ENCODE assay signal across 22 mouse cellular contexts in genomic region chr8:46232798-46233197, GRCm38 (mm10). TPM values are rescaled to one million over a fixed set of nuclear protein-coding genes. Genes with fewer than 3 reads are reported as not detected.
A peak's percentile ranks its signal among the peaks of the same experiment; 100 is the strongest.
DNase-seq lines count a peak whose midpoint lies in the region; ATAC-seq lines count a peak whose summit lies in the region.
"Had no signal": no experiment of that assay in that cellular context is flagged by ENCODE, and none has a peak within 500 bp of the region (broad histone marks: within the 10 kb centered on the region; RNA-seq: fewer than 3 reads in every experiment).

No protein-coding gene starts in this region.

- no peaks in the 10 kb centered on the region for H3K27me3 ChIP-seq in forebrain, embryonic 16.5 days (replicated peaks; ENCODE audit: control insufficient read depth, insufficient read depth, low read length)
- peaks cover 6% of the 10 kb centered on the region; the same call in 1 of the 2 replicates for H3K27me3 ChIP-seq in forebrain, embryonic 12.5 days
- no peaks in the 10 kb centered on the region for H3K27me3 ChIP-seq in heart, embryonic 11.5 days (ENCODE audit: control insufficient read depth, insufficient read depth, low read length)
- H3K27me3 ChIP-seq: embryonic facial prominence, embryonic 12.5 days; heart, embryonic 15.5 days had no signal

- H3K4me1 ChIP-seq in forebrain, embryonic 16.5 days (replicated peaks; ENCODE audit: control insufficient read depth, insufficient read depth, low read length): no peaks in the 10 kb centered on the region
- H3K4me1 ChIP-seq in forebrain, embryonic 12.5 days: no peaks in the 10 kb centered on the region
- H3K4me1 ChIP-seq in heart, embryonic 11.5 days (ENCODE audit: control insufficient read depth, insufficient read depth, low read length): peaks cover 9% of the 10 kb centered on the region
- H3K4me1 ChIP-seq: embryonic facial prominence, embryonic 12.5 days; hindbrain, embryonic 12.5 days had no signal

- H3K4me3 ChIP-seq in forebrain, embryonic 16.5 days (replicated peaks; ENCODE audit: low read length): no peak overlapping the region
- no peak overlapping the region for H3K4me3 ChIP-seq in forebrain, embryonic 12.5 days (replicated peaks)
- no peak overlapping the region for H3K4me3 ChIP-seq in heart, embryonic 11.5 days (ENCODE audit: low read depth, low read length)
- H3K4me3 ChIP-seq: embryonic facial prominence, embryonic 12.5 days; heart, embryonic 10.5 days; heart, embryonic 15.5 days; hindbrain, embryonic 12.5 days had no signal

- H3K27ac ChIP-seq in forebrain, embryonic 16.5 days (ENCODE audit: low read length): no peak overlapping the region
- no peak overlapping the region for H3K27ac ChIP-seq in forebrain, embryonic 12.5 days
- H3K27ac ChIP-seq in heart, embryonic 11.5 days (ENCODE audit: low read depth, low read length): no peak overlapping the region
- H3K27ac ChIP-seq: embryonic facial prominence, embryonic 12.5 days; heart, embryonic 10.5 days; heart, embryonic 15.5 days; hindbrain, embryonic 12.5 days had no signal

- DNase-seq in heart, adult 9 months (ENCODE audit: low spot score in 2 of 2): no peak
- peak; percentile 35 to 50 for DNase-seq in left cerebral cortex, postnatal 10 days (ENCODE audit: extremely low spot score in 1 of 2, low spot score in 2 of 2)
- no peak for DNase-seq in left cerebral cortex, postnatal 4 days
- peak; percentile 28 for DNase-seq in right cerebral cortex, postnatal 14 days
- no peak for DNase-seq in right cerebral cortex, postnatal 25 days
- DNase-seq: adrenal gland, adult 8-10 months; adrenal gland, postnatal 36 days; B cell, adult 2 months; cerebellum, adult 11-12 months; cerebellum, adult 9-10 months; cerebellum, postnatal 25 days; gastrocnemius, postnatal 25 days had no signal

- H3K9me3 ChIP-seq in forebrain, embryonic 16.5 days (ENCODE audit: control insufficient read depth, low read length): no peaks in the 10 kb centered on the region
- no peaks in the 10 kb centered on the region for H3K9me3 ChIP-seq in forebrain, embryonic 12.5 days
- H3K9me3 ChIP-seq in heart, embryonic 11.5 days (replicated peaks; ENCODE audit: control insufficient read depth, low read length): no peaks in the 10 kb centered on the region
- H3K9me3 ChIP-seq: embryonic facial prominence, embryonic 12.5 days; G1E; heart, embryonic 10.5 days; heart, embryonic 15.5 days; hindbrain, embryonic 12.5 days had no signal

- no peaks in the 10 kb centered on the region for H3K36me3 ChIP-seq in forebrain, embryonic 16.5 days (ENCODE audit: control insufficient read depth, insufficient read depth)
- H3K36me3 ChIP-seq in forebrain, embryonic 12.5 days (replicated peaks): no peaks in the 10 kb centered on the region
- no peaks in the 10 kb centered on the region for H3K36me3 ChIP-seq in heart, embryonic 11.5 days (ENCODE audit: control insufficient read depth, insufficient read depth, low read length)
- H3K36me3 ChIP-seq: embryonic facial prominence, embryonic 12.5 days; G1E; heart, embryonic 10.5 days; heart, embryonic 15.5 days; hindbrain, embryonic 12.5 days had no signal

- ATAC-seq in forebrain, embryonic 16.5 days: peak; percentile 36; the same call in 1 of the 2 replicates
- no peak for ATAC-seq in forebrain, embryonic 12.5 days (ENCODE audit: low FRiP score)
- no peak for ATAC-seq in heart, embryonic 11.5 days (replicated peaks; ENCODE audit: insufficient number of reproducible peaks, low FRiP score, low TSS enrichment)
- ATAC-seq: CD4-positive, CD25-positive, alpha-beta regulatory T cell, adult 4 months; intestine, embryonic 16.5 days had no signal

- H3K4me2 ChIP-seq in forebrain, embryonic 16.5 days (ENCODE audit: low read length): no peak overlapping the region
- H3K4me2 ChIP-seq in forebrain, embryonic 12.5 days: no peak overlapping the region
- no peak overlapping the region for H3K4me2 ChIP-seq in heart, embryonic 11.5 days
- H3K4me2 ChIP-seq: embryonic facial prominence, embryonic 12.5 days; heart, embryonic 15.5 days; hindbrain, embryonic 12.5 days had no signal

- 45% methylated on average over 8 of the region's 8 CpGs for WGBS in forebrain, embryonic 16.5 days
- 61% methylated on average over 8 of the region's 8 CpGs for WGBS in forebrain, embryonic 12.5 days
- 56% methylated on average over 8 of the region's 8 CpGs for WGBS in heart, embryonic 11.5 days (ENCODE audit: insufficient replicate concordance)

- H3K9ac ChIP-seq in forebrain, embryonic 16.5 days (replicated peaks; ENCODE audit: low read depth, low read length): no peak overlapping the region
- no peak overlapping the region for H3K9ac ChIP-seq in forebrain, embryonic 12.5 days
- 0 out of 2 replicates have a peak overlapping the region, but pooled peaks have one; percentile 22 for H3K9ac ChIP-seq in heart, embryonic 11.5 days (ENCODE audit: low read depth, low read length)
- H3K9ac ChIP-seq: embryonic facial prominence, embryonic 12.5 days; heart, embryonic 15.5 days; hindbrain, embryonic 12.5 days had no signal

- intact Hi-C loops in left cerebral cortex, postnatal 10 days (cut with DNase I): no loop called here
- intact Hi-C loops in left cerebral cortex, postnatal 4 days (cut with DNase I): no loop called here

RNA-seq across cellular contexts. Expression of gene Slc25a4, which starts 21.7 kb away (rescaled TPM):
- 679 and 710 TPM in 2 replicates for polyA plus RNA-seq in forebrain, embryonic 16.5 days (2015; fragmentation: Nextera tagmentation; extraction: Ambion mirVana)
- polyA plus RNA-seq in forebrain, embryonic 12.5 days (2016; fragmentation: Nextera tagmentation; extraction: Ambion mirVana): 448 and 462 TPM in 2 replicates
- 1,564 and 1,695 TPM in 2 replicates for polyA plus RNA-seq in heart, embryonic 11.5 days (2014; fragmentation: Nextera tagmentation; extraction: Ambion mirVana)
- total RNA-seq in left cerebral cortex, postnatal 10 days (2021): 100 to 1,000 TPM; 666 to 701 TPM
- total RNA-seq in left cerebral cortex, postnatal 4 days (2021): 100 to 1,000 TPM; 513 to 540 TPM

Comparison
In these comparisons a context has a peak if more than half of its experiments do, and no peak if none do; other contexts are left out.
1. DNase-seq: peak in left cerebral cortex, postnatal 10 days (2 of 2) and right cerebral cortex, postnatal 14 days (single experiment); none in heart, adult 9 months (0 of 2), left cerebral cortex, postnatal 4 days (single experiment) and right cerebral cortex, postnatal 25 days (single experiment).